Mouse (Mus musculus) neural tube, embryonic 15.5 days (tissue): Measurements from ENCODE around the gene Ifnar1. TPM values are rescaled to one million over a fixed set of nuclear protein-coding genes. Genes with fewer than 3 reads are reported as not detected.

Experiments used
- ATAC-seq: fragments of 200-750 bp; cut with Nextera tagmentation; 2 replicates; pipeline ENCODE4 v1.8.0; 2017; ENCODE audit warnings: mild to moderate bottlenecking, moderate TSS enrichment, moderate library complexity; ENCODE audit not compliant: low FRiP score
- H3K27ac ChIP-seq: fragments of 300-500 bp; sonication (generic); replicated peaks from 2 replicates; pipeline ENCODE4 v1.5.1; 2015; ENCODE audit warnings: mild to moderate bottlenecking, inconsistent platforms
- H3K27me3 ChIP-seq: fragments of 300-500 bp; sonication (generic); replicated peaks from 2 replicates; pipeline ENCODE4 v1.6.1; 2015; ENCODE audit warnings: inconsistent platforms
- H3K36me3 ChIP-seq: fragments of 300-500 bp; sonication (generic); 2 replicates; pipeline ENCODE4 v1.6.1; 2015; ENCODE audit warnings: inconsistent platforms
- H3K4me1 ChIP-seq: fragments of 300-500 bp; sonication (generic); 2 replicates; pipeline ENCODE4 v1.6.1; 2015; ENCODE audit warnings: inconsistent platforms
- H3K4me2 ChIP-seq: fragments of 300-500 bp; sonication (generic); 2 replicates; pipeline ENCODE4 v1.6.1; 2015; ENCODE audit warnings: inconsistent platforms, mild to moderate bottlenecking, moderate library complexity
- H3K4me3 ChIP-seq: fragments of 300-500 bp; sonication (generic); replicated peaks from 2 replicates; pipeline ENCODE4 v1.5.1; 2015; ENCODE audit warnings: mild to moderate bottlenecking, inconsistent platforms
- H3K9ac ChIP-seq: fragments of 300-500 bp; sonication (generic); replicated peaks from 2 replicates; pipeline ENCODE4 v1.6.1; 2015; ENCODE audit warnings: mild to moderate bottlenecking, inconsistent platforms
- H3K9me3 ChIP-seq: fragments of 300-500 bp; sonication (generic); replicated peaks from 2 replicates; pipeline ENCODE4 v1.6.1; 2016; ENCODE audit warnings: inconsistent platforms
- WGBS: fragments of 180-500 bp; shearing (Covaris S2); methylation state at CpG from one replicate; pipeline ENCODE4 v1.1.7; 2015; ENCODE audit warnings: mixed read lengths; 5-methylcytosine and 5-hydroxymethylcytosine counted together
- polyA plus RNA-seq: library from polyadenylated mRNA; unstranded; fragments of >200 nt; fragmentation: Nextera tagmentation; extraction: Ambion mirVana; gene quantifications from 2 replicates; pipeline ENCODE4 v1.2.1, GENCODE M21; 2015

The Ifnar1 gene
- polyA plus RNA-seq, 1 experiment from 2014 or later: 45.3 TPM

- Histone ChIP-seq H3K4me3 (peak overlapping the region; percentile 97), H3K9me3 (no peaks in the 10 kb centered on the region), H3K4me2 (peak overlapping the region; percentile 68), H3K4me1 (peaks cover 37% of the 10 kb centered on the region), H3K36me3 (peaks cover 3% of the 10 kb centered on the region; the same call in 1 of the 2 replicates), H3K27me3 (no peaks in the 10 kb centered on the region), H3K27ac (peak overlapping the region; percentile 96), H3K9ac (peak overlapping the region; percentile 57)
- 50% methylated on average over 17 of the region's 17 CpGs for WGBS
- ATAC-seq: peak; percentile 49
Measured at GRCm38 (mm10) chr16:91484387-91484786, 651 bp upstream of the Ifnar1 start.

- peak overlapping the region; percentile 100 for H3K9ac ChIP-seq
- peaks cover 17% of the 10 kb centered on the region for H3K36me3 ChIP-seq
- no peak for ATAC-seq
- H3K27me3 ChIP-seq: no peaks in the 10 kb centered on the region
- H3K4me3 ChIP-seq: peak overlapping the region; percentile 97
- 35% methylated on average over 5 of the region's 5 CpGs for WGBS
- H3K4me1 ChIP-seq: peaks cover 37% of the 10 kb centered on the region
- H3K27ac ChIP-seq: peak overlapping the region; percentile 96
- H3K9me3 ChIP-seq: no peaks in the 10 kb centered on the region
- H3K4me2 ChIP-seq: peak overlapping the region; percentile 68
Measured at GRCm38 (mm10) chr16:91485841-91486240, 803 bp downstream of the Ifnar1 start.

- H3K9me3 ChIP-seq: no peaks in the 10 kb centered on the region
- peaks cover 31% of the 10 kb centered on the region for H3K36me3 ChIP-seq
- H3K27me3 ChIP-seq: no peaks in the 10 kb centered on the region
- peaks cover 37% of the 10 kb centered on the region for H3K4me1 ChIP-seq
- ATAC-seq: no peak
- H3K27ac ChIP-seq: no peak overlapping the region
- WGBS: 91% methylated on average over 2 of the region's 2 CpGs
- no peak overlapping the region for H3K9ac ChIP-seq
- no peak overlapping the region for H3K4me3 ChIP-seq
- no peak overlapping the region for H3K4me2 ChIP-seq
Measured at GRCm38 (mm10) chr16:91488066-91488465, 3.0 kb downstream of the Ifnar1 start.

GRCm38 (mm10) chr16:91490897-91491296, 5.9 kb downstream of the Ifnar1 start:
- 94% methylated on average over 4 of the region's 4 CpGs for WGBS
- Histone ChIP-seq H3K4me2 (no peak overlapping the region), H3K36me3 (peaks cover 51% of the 10 kb centered on the region), H3K27ac (no peak overlapping the region), H3K9me3 (no peaks in the 10 kb centered on the region), H3K9ac (no peak overlapping the region), H3K4me1 (peaks cover 24% of the 10 kb centered on the region), H3K4me3 (no peak overlapping the region), H3K27me3 (no peaks in the 10 kb centered on the region)
- no peak for ATAC-seq

- Histone ChIP-seq H3K4me3 (no peak overlapping the region), H3K4me1 (peaks cover 19% of the 10 kb centered on the region), H3K27me3 (no peaks in the 10 kb centered on the region), H3K36me3 (peaks cover 57% of the 10 kb centered on the region), H3K4me2 (no peak overlapping the region), H3K27ac (no peak overlapping the region), H3K9me3 (no peaks in the 10 kb centered on the region), H3K9ac (no peak overlapping the region)
- ATAC-seq: no peak
- 94% methylated on average over 3 of the region's 3 CpGs for WGBS
Measured at GRCm38 (mm10) chr16:91491473-91491872, 6.4 kb downstream of the Ifnar1 start.

GRCm38 (mm10) chr16:91495501-91495900, 10.5 kb downstream of the Ifnar1 start:
- H3K9ac ChIP-seq: no peak overlapping the region
- H3K4me1 ChIP-seq: no peaks in the 10 kb centered on the region
- no peak overlapping the region for H3K4me2 ChIP-seq
- peaks cover 81% of the 10 kb centered on the region for H3K36me3 ChIP-seq
- ATAC-seq: no peak
- no peak overlapping the region for H3K27ac ChIP-seq
- 96% methylated on average over 4 of the region's 4 CpGs for WGBS
- H3K4me3 ChIP-seq: no peak overlapping the region
- no peaks in the 10 kb centered on the region for H3K9me3 ChIP-seq
- no peaks in the 10 kb centered on the region for H3K27me3 ChIP-seq

- no peak for ATAC-seq
- H3K36me3 ChIP-seq: peaks cover 81% of the 10 kb centered on the region
- 95% methylated on average over 17 of the region's 17 CpGs for WGBS
Measured at GRCm38 (mm10) chr16:91496206-91496605, 11.2 kb downstream of the Ifnar1 start.

GRCm38 (mm10) chr16:91496766-91497165, 11.7 kb downstream of the Ifnar1 start:
- H3K9me3 ChIP-seq: no peaks in the 10 kb centered on the region
- peaks cover 84% of the 10 kb centered on the region for H3K36me3 ChIP-seq
- no peaks in the 10 kb centered on the region for H3K4me1 ChIP-seq
- ATAC-seq: no peak
- H3K27ac ChIP-seq: no peak overlapping the region
- H3K4me3 ChIP-seq: no peak overlapping the region
- 81% methylated on average over 3 of the region's 3 CpGs for WGBS
- H3K27me3 ChIP-seq: no peaks in the 10 kb centered on the region
- no peak overlapping the region for H3K9ac ChIP-seq
- H3K4me2 ChIP-seq: no peak overlapping the region

More at GRCm38 (mm10) chr16:91496206-91496605, 11.2 kb downstream of the Ifnar1 start:
- Histone ChIP-seq H3K4me1 (no peaks in the 10 kb centered on the region), H3K9me3 (no peaks in the 10 kb centered on the region), H3K27ac (no peak overlapping the region), H3K27me3 (no peaks in the 10 kb centered on the region), H3K4me3 (no peak overlapping the region), H3K4me2 (no peak overlapping the region), H3K9ac (no peak overlapping the region)

GRCm38 (mm10) chr16:91498041-91498440, 13.0 kb downstream of the Ifnar1 start:
- H3K9ac ChIP-seq: no peak overlapping the region
- H3K36me3 ChIP-seq: peaks cover 82% of the 10 kb centered on the region
- H3K27ac ChIP-seq: no peak overlapping the region
- H3K4me3 ChIP-seq: no peak overlapping the region
- no peak overlapping the region for H3K4me2 ChIP-seq
- H3K27me3 ChIP-seq: no peaks in the 10 kb centered on the region
- no peaks in the 10 kb centered on the region for H3K4me1 ChIP-seq
- H3K9me3 ChIP-seq: no peaks in the 10 kb centered on the region
- no peak for ATAC-seq
- WGBS: 91% methylated on average over 7 of the region's 7 CpGs

GRCm38 (mm10) chr16:91504701-91505100, 19.7 kb downstream of the Ifnar1 start:
- 94% methylated on average over 7 of the region's 7 CpGs for WGBS
- H3K4me3 ChIP-seq: no peak overlapping the region
- no peaks in the 10 kb centered on the region for H3K27me3 ChIP-seq
- no peak overlapping the region for H3K9ac ChIP-seq
- no peak for ATAC-seq
- H3K4me1 ChIP-seq: no peaks in the 10 kb centered on the region
- H3K4me2 ChIP-seq: no peak overlapping the region
- no peak overlapping the region for H3K27ac ChIP-seq
- no peaks in the 10 kb centered on the region for H3K9me3 ChIP-seq
- H3K36me3 ChIP-seq: peaks cover 72% of the 10 kb centered on the region

GRCm38 (mm10) chr16:91505116-91505601, 20.1 kb downstream of the Ifnar1 start:
- Histone ChIP-seq H3K36me3 (peaks cover 68% of the 10 kb centered on the region), H3K27ac (no peak overlapping the region), H3K4me3 (no peak overlapping the region), H3K4me2 (no peak overlapping the region), H3K27me3 (no peaks in the 10 kb centered on the region), H3K9me3 (no peaks in the 10 kb centered on the region), H3K9ac (no peak overlapping the region), H3K4me1 (no peaks in the 10 kb centered on the region)
- no peak for ATAC-seq
- WGBS: 92% methylated on average over 15 of the region's 15 CpGs

- peaks cover 56% of the 10 kb centered on the region for H3K36me3 ChIP-seq
- no peak overlapping the region for H3K9ac ChIP-seq
- H3K9me3 ChIP-seq: no peaks in the 10 kb centered on the region
- no peak for ATAC-seq
- H3K27ac ChIP-seq: no peak overlapping the region
- H3K4me3 ChIP-seq: no peak overlapping the region
- no peaks in the 10 kb centered on the region for H3K27me3 ChIP-seq
- no peak overlapping the region for H3K4me2 ChIP-seq
- H3K4me1 ChIP-seq: no peaks in the 10 kb centered on the region
- 96% methylated on average over 12 of the region's 12 CpGs for WGBS
Measured at GRCm38 (mm10) chr16:91506396-91506795, 21.4 kb downstream of the Ifnar1 start.
